Mouse (Mus musculus) liver, postnatal 0 days (tissue): Measurements from ENCODE around the gene Pspc1. TPM values are rescaled to one million over a fixed set of nuclear protein-coding genes. Genes with fewer than 3 reads are reported as not detected.
A peak's percentile ranks its signal among the peaks of the same experiment; 100 is the strongest.

ENCODE experiments used
- ATAC-seq: fragments of 200-750 bp; cut with Nextera tagmentation; 2 replicates; pipeline ENCODE4 v1.8.0; 2017; ENCODE audit warnings: mild to moderate bottlenecking, moderate library complexity
- DNase-seq: peaks from one replicate; pipeline ENCODE4 v3.0.0-alpha.2; 2016
- H3K27ac ChIP-seq: fragments of 300-500 bp; sonication (generic); 2 replicates; pipeline ENCODE4 v1.5.1; 2014; ENCODE audit warnings: antibody characterized with exemption, moderate library complexity, mild to moderate bottlenecking, low read depth
- H3K27me3 ChIP-seq: fragments of 300-500 bp; sonication (generic); 2 replicates; pipeline ENCODE4 v1.6.1; 2014; ENCODE audit warnings: low read length, control low read depth, mixed read lengths; ENCODE audit not compliant: insufficient read depth
- H3K36me3 ChIP-seq: fragments of 300-500 bp; sonication (generic); replicated peaks from 2 replicates; pipeline ENCODE4 v1.6.1; 2014; ENCODE audit warnings: mild to moderate bottlenecking, control low read depth, low read length, moderate library complexity, mixed read lengths; ENCODE audit not compliant: insufficient read depth
- H3K4me1 ChIP-seq: fragments of 300-500 bp; sonication (generic); 2 replicates; pipeline ENCODE4 v1.6.1; 2014; ENCODE audit warnings: antibody characterized with exemption, mild to moderate bottlenecking, control low read depth; ENCODE audit not compliant: insufficient read depth
- H3K4me2 ChIP-seq: fragments of 300-500 bp; sonication (generic); 2 replicates; pipeline ENCODE4 v1.6.1; 2014; ENCODE audit warnings: low read depth, mild to moderate bottlenecking, low read length, moderate library complexity, mixed read lengths
- H3K4me3 ChIP-seq: fragments of 300-500 bp; sonication (generic); 2 replicates; pipeline ENCODE4 v1.5.1; 2014; ENCODE audit warnings: low read depth, low read length
- H3K9ac ChIP-seq: fragments of 300-500 bp; sonication (generic); replicated peaks from 2 replicates; pipeline ENCODE4 v1.6.1; 2014; ENCODE audit warnings: mild to moderate bottlenecking, moderate library complexity
- H3K9me3 ChIP-seq: fragments of 300-500 bp; sonication (generic); 2 replicates; pipeline ENCODE4 v1.6.1; 2016; ENCODE audit warnings: mild to moderate bottlenecking, control low read depth, low read length, mixed read lengths
- CTCF ChIP-seq: sonication (generic); IDR thresholded peaks from 2 replicates; pipeline ENCODE4 v1.5.1; 2016; ENCODE audit warnings: antibody characterized with exemption, low read depth
- EP300 ChIP-seq: IDR thresholded peaks from 2 replicates; pipeline ENCODE4 v1.6.1; 2016; ENCODE audit warnings: antibody characterized with exemption, low read depth, mild to moderate bottlenecking
- WGBS: fragments of 180-500 bp; shearing (Covaris S2); extraction: QIAGEN DNeasy Blood & Tissue Kit; methylation state at CpG from one replicate; pipeline ENCODE4 v1.1.7; 2014; ENCODE audit not compliant: insufficient replicate concordance; 5-methylcytosine and 5-hydroxymethylcytosine counted together
- polyA plus RNA-seq: library from polyadenylated mRNA; unstranded; fragments of >200 nt; fragmentation: Nextera tagmentation; extraction: Ambion mirVana; gene quantifications from 2 replicates; pipeline ENCODE4 v1.2.1, GENCODE M21; 2015

The Pspc1 gene
- polyA plus RNA-seq, 1 experiment from 2014 or later: 7.8 TPM

DNA sequence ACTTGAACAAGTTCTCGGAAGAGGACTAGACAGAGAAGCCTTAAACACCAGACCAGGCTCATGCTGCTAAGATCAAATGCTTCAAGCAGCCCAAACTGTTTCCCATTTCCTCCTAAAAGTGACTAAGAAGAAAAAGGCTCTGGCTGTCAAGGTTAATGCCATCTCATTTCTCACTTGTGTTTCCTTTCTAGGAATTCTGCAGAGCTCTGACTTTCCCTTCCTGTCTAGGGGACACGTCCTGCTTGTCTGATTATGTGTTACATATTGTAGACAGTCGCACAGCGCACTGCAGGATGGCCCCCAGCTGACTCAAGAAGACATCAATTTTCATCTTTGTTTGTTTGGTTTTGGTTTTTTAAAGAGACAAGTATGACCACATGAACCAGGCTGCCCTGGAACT, 72.4 kb downstream of the Pspc1 start:
- Histone ChIP-seq H3K4me2 (no peak overlapping the region), H3K4me1 (0 out of 2 replicates have a peak, but pooled peaks cover 7% of the 10 kb centered on the region), H3K27ac (no peak overlapping the region), H3K36me3 (peaks cover 2% of the 10 kb centered on the region), H3K9me3 (no peaks in the 10 kb centered on the region), H3K4me3 (no peak overlapping the region), H3K9ac (no peak overlapping the region), H3K27me3 (no peaks in the 10 kb centered on the region)
- ATAC-seq (no peak), DNase-seq (no peak)
- 70% methylated on average over 4 of the region's 4 CpGs for WGBS
- 0 out of 2 replicates have a peak, but pooled peaks have one; percentile 18 for TF ChIP-seq EP300
- no peak for TF ChIP-seq CTCF

DNA sequence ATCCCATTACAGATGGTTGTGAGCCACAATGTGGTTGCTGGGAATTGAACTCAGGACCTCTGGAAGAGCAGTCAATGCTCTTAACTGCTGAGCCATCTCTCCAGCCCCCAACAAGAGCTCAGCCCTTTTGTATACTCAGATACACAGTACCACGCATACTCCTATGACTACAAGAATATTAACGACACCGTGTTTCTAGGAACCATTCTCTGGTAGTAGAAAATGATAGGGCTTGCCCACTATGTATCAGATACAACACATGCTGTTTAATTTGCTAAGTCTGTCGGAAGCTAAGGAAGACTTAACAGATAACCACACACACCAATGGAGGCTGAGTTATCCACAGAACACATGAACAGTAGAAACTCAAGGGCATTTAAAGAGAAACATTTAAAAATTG, 75.5 kb downstream of the Pspc1 start:
- no peak overlapping the region for H3K4me2 ChIP-seq
- 0 out of 2 replicates have a peak, but pooled peaks cover 7% of the 10 kb centered on the region for H3K4me1 ChIP-seq
- no peak overlapping the region for H3K27ac ChIP-seq
- TF ChIP-seq EP300: no peak
- TF ChIP-seq CTCF: no peak
- H3K4me3 ChIP-seq: no peak overlapping the region
- peaks cover 25% of the 10 kb centered on the region for H3K36me3 ChIP-seq
- H3K9ac ChIP-seq: no peak overlapping the region
- 61% methylated on average over 4 of the region's 4 CpGs for WGBS
- no peaks in the 10 kb centered on the region for H3K9me3 ChIP-seq
- no peak for DNase-seq
- no peaks in the 10 kb centered on the region for H3K27me3 ChIP-seq
- ATAC-seq: peak; percentile 75

DNA sequence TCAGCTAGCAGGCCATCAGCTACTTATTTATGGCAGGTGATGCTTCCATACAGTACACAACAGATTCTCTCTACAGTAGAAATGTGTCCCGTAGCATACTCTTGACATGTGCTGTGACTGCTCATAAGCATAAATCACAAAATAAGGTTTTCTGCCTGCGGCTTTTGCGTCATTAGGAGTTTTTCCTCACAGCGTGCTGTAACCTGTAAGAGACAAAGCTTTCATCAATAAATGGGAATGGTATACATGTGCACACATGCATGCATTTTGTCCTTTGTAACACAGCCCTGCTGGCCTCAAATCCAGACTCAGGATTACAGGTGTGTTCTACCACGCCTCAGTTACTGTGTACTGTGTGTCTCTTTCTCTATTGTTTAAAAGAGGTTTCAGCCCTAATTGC, 80.3 kb downstream of the Pspc1 start:
- no peaks in the 10 kb centered on the region for H3K27me3 ChIP-seq
- no peak overlapping the region for H3K9ac ChIP-seq
- no peak overlapping the region for H3K27ac ChIP-seq
- no peak overlapping the region for H3K4me3 ChIP-seq
- no peak overlapping the region for H3K4me2 ChIP-seq
- ATAC-seq (no peak), DNase-seq (no peak)
- WGBS: 90% methylated on average over 5 of the region's 5 CpGs
- H3K9me3 ChIP-seq: no peaks in the 10 kb centered on the region
- H3K36me3 ChIP-seq: peaks cover 64% of the 10 kb centered on the region
- H3K4me1 ChIP-seq: no peaks in the 10 kb centered on the region
- TF ChIP-seq CTCF (no peak), EP300 (no peak)

DNA sequence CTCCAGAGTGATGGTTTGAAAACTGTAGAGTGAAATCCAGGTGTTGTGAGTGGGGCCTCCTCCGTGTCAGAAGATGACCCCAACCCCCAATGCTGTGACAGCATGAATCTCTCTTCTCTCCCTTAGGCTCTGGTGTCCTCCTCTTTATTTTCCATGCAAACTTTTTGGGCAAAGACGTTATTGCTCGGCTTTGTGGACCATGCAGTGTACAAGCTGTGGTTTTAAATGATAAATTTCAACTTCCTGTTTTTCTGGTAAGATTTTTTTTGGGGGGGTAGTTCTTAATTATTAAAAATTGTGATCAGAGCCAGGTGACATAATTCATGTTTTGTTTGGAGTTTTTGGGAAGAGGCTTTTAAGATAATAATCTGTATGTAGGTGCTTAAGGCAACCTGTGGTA, 82.6 kb downstream of the Pspc1 start:
- ATAC-seq (no peak), DNase-seq (no peak)
- no peaks in the 10 kb centered on the region for H3K4me1 ChIP-seq
- peaks cover 83% of the 10 kb centered on the region for H3K36me3 ChIP-seq
- H3K9me3 ChIP-seq: no peaks in the 10 kb centered on the region
- no peak overlapping the region for H3K9ac ChIP-seq
- H3K27ac ChIP-seq: no peak overlapping the region
- H3K27me3 ChIP-seq: no peaks in the 10 kb centered on the region
- TF ChIP-seq EP300: no peak
- TF ChIP-seq CTCF: no peak
- H3K4me2 ChIP-seq: no peak overlapping the region
- no peak overlapping the region for H3K4me3 ChIP-seq
- WGBS: 53% methylated on average over 3 of the region's 3 CpGs

DNA sequence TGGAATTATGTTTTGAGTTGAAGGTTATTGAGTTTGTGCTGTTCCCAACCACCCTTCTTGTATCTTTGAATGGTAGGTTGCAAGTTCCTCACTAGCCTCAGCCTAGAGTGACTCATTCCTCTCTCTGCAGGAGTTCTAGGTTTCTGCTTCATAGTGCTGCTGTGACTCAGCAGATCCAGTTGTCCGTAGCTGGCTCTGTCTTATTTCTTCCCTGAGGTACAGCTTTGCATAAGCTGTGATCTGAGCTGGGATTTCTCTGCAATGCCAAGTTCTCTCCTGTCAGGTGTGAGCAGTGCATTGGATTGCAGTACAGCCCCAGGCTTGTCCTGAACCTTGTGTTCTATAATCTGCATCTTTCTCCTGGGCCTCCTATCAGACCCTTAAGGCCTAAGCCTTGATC, 88.3 kb downstream of the Pspc1 start:
- ATAC-seq: no peak; the same call in 1 of the 2 replicates
- 66% methylated on average over 1 of the region's 1 CpGs for WGBS
- no peaks in the 10 kb centered on the region for H3K27me3 ChIP-seq
- peaks cover 78% of the 10 kb centered on the region for H3K36me3 ChIP-seq
- no peak overlapping the region for H3K27ac ChIP-seq
- H3K4me1 ChIP-seq: no peaks in the 10 kb centered on the region
- no peak overlapping the region for H3K9ac ChIP-seq
- H3K4me3 ChIP-seq: no peak overlapping the region
- TF ChIP-seq EP300 (no peak), CTCF (no peak)
- no peak for DNase-seq
- no peaks in the 10 kb centered on the region for H3K9me3 ChIP-seq
- no peak overlapping the region for H3K4me2 ChIP-seq

DNA sequence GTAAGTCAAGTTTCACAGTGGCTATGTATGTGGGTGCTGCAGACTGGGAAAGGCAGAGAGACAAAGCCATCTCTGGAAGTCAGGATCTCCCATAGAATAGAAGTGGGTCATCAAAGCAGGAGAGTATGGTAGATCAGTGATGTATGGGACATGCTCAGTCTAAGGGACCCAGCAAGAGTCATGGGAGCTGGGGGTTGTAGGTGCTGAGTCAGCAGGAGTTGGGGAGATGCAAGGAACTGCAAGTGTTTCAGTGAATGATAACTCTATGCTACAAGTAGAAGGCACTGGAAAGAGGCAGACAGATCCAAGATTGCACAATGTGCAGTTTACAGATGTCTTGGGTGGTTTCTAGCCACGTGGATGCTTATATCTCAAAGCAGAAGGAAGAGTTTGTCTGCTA, 89.0 kb downstream of the Pspc1 start:
- ATAC-seq: no peak
- Histone ChIP-seq H3K4me1 (no peaks in the 10 kb centered on the region), H3K9ac (no peak overlapping the region), H3K36me3 (peaks cover 73% of the 10 kb centered on the region), H3K27me3 (no peaks in the 10 kb centered on the region), H3K9me3 (no peaks in the 10 kb centered on the region), H3K4me3 (no peak overlapping the region), H3K27ac (no peak overlapping the region), H3K4me2 (no peak overlapping the region)
- 59% methylated on average over 1 of the region's 1 CpGs for WGBS
- DNase-seq: no peak
- no peak for TF ChIP-seq CTCF
- TF ChIP-seq EP300: no peak

DNA sequence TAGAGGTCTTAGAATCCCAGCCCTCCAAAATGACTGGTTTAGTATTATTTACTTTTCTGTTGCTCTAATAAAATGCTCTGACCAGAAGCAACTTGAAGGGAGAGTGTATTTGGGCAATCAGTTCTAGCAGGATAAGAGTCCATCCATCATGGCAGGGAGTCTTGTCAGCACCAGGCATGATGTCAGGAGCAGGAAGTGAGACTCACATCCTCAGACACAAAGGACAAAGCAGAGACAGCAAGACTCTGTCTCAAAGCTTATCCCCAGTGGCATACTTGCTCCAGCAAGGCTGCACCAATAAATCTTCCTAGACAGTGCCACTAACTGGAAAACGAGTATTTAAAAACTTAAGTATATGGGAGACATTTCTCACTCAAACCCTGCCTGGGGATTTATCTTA, 92.7 kb downstream of the Pspc1 start:
- WGBS: 56% methylated on average over 1 of the region's 1 CpGs
- Histone ChIP-seq H3K9ac (no peak overlapping the region), H3K27me3 (no peaks in the 10 kb centered on the region), H3K4me1 (no peaks in the 10 kb centered on the region), H3K27ac (no peak overlapping the region), H3K4me3 (no peak overlapping the region), H3K9me3 (no peaks in the 10 kb centered on the region), H3K36me3 (peaks cover 60% of the 10 kb centered on the region), H3K4me2 (no peak overlapping the region)
- TF ChIP-seq CTCF (no peak), EP300 (no peak)
- ATAC-seq (no peak), DNase-seq (no peak)

Other genes starting within 250 kb of the Pspc1 start
- 2.0 and 2.1 TPM in 2 replicates for gene Cenpj, start 202.9 kb downstream of the Pspc1 start, polyA plus RNA-seq
- 3.3 and 3.5 TPM in 2 replicates for gene Parp4, start 202.7 kb downstream of the Pspc1 start, polyA plus RNA-seq
- gene Mphosph8, start 110.1 kb downstream of the Pspc1 start, polyA plus RNA-seq: 9.0 and 9.9 TPM in 2 replicates
- gene Zmym5, start 33.4 kb upstream of the Pspc1 start, polyA plus RNA-seq: 8.4 and 10.2 TPM in 2 replicates
- gene Zmym2, start 108.3 kb upstream of the Pspc1 start, polyA plus RNA-seq: 4.3 and 4.5 TPM in 2 replicates